Mouse (Mus musculus) hindbrain, embryonic 11.5 days (tissue): ENCODE data around the gene Gm21149. TPM values are rescaled to one million over a fixed set of nuclear protein-coding genes. Genes with fewer than 3 reads are reported as not detected.
"Not testable (repeated sequence)": the region's sequence is repeated elsewhere in the genome, so short reads cannot be mapped to it uniquely, and the experiment has no call there.

Experiments
- ATAC-seq: fragments of 200-750 bp; cut with Nextera tagmentation; 2 replicates; pipeline ENCODE4 v1.8.0; 2017; ENCODE audit warnings: mild to moderate bottlenecking, moderate TSS enrichment, moderate library complexity; ENCODE audit not compliant: low FRiP score
- DNase-seq: peaks from one replicate; pipeline ENCODE4 v3.0.0-alpha.2; 2015; ENCODE audit warnings: low spot score
- H3K27ac ChIP-seq: fragments of 300-500 bp; sonication (generic); 2 replicates; pipeline ENCODE4 v1.5.1; 2014; ENCODE audit warnings: mild to moderate bottlenecking, low read depth, low read length
- H3K27me3 ChIP-seq: fragments of 300-500 bp; sonication (generic); 2 replicates; pipeline ENCODE4 v1.6.1; 2014; ENCODE audit warnings: mild to moderate bottlenecking, low read length, moderate library complexity, mixed read lengths; ENCODE audit not compliant: control insufficient read depth, insufficient read depth
- H3K36me3 ChIP-seq: fragments of 300-500 bp; sonication (generic); 2 replicates; pipeline ENCODE4 v1.6.1; 2014; ENCODE audit warnings: mild to moderate bottlenecking, low read length, moderate library complexity, mixed read lengths; ENCODE audit not compliant: control insufficient read depth, insufficient read depth
- H3K4me1 ChIP-seq: fragments of 300-500 bp; sonication (generic); replicated peaks from 2 replicates; pipeline ENCODE4 v1.6.1; 2014; ENCODE audit warnings: low read length, mixed read lengths; ENCODE audit not compliant: control insufficient read depth, insufficient read depth
- H3K4me2 ChIP-seq: fragments of 300-500 bp; sonication (generic); replicated peaks from 2 replicates; pipeline ENCODE4 v1.6.1; 2014; ENCODE audit warnings: mild to moderate bottlenecking, low read depth, low read length
- H3K4me3 ChIP-seq: fragments of 300-500 bp; sonication (generic); 2 replicates; pipeline ENCODE4 v1.5.1; 2014; ENCODE audit warnings: low read depth, low read length
- H3K9ac ChIP-seq: fragments of 300-500 bp; sonication (generic); 2 replicates; pipeline ENCODE4 v1.6.1; 2014; ENCODE audit warnings: low read depth, low read length
- H3K9me3 ChIP-seq: fragments of 300-500 bp; sonication (generic); 2 replicates; pipeline ENCODE4 v1.6.1; 2016; ENCODE audit warnings: low read length; ENCODE audit not compliant: control insufficient read depth
- WGBS: fragments of 180-500 bp; shearing (Covaris S2); extraction: QIAGEN DNeasy Blood & Tissue Kit; methylation state at CpG from one replicate; pipeline ENCODE4 v1.1.7; 2014; 5-methylcytosine and 5-hydroxymethylcytosine counted together
- polyA plus RNA-seq: library from polyadenylated mRNA; unstranded; fragments of >200 nt; fragmentation: Nextera tagmentation; extraction: Ambion mirVana; gene quantifications from 2 replicates; pipeline ENCODE4 v1.2.1, GENCODE M21; 2014

Gene Gm21149
- polyA plus RNA-seq, 1 experiment from 2014 or later, result not detected

- ATAC-seq, DNase-seq: not testable (repeated sequence)
- WGBS, result 61% methylated on average over 4 of the region's 4 CpGs
Measured at GRCm38 (mm10) chr5:15483576-15483975, 7.3 kb upstream of the Gm21149 start.

GRCm38 (mm10) chr5:15482815-15483214 lies 6.5 kb upstream of the Gm21149 start:
- H3K9ac ChIP-seq, H3K4me2 ChIP-seq, H3K4me3 ChIP-seq, H3K4me1 ChIP-seq, H3K36me3 ChIP-seq, H3K27ac ChIP-seq, DNase-seq, H3K27me3 ChIP-seq, ATAC-seq: not testable (repeated sequence)
- WGBS, result 63% methylated on average over 2 of the region's 2 CpGs
- peaks cover 10% of the 10 kb centered on the region for H3K9me3 ChIP-seq

More at GRCm38 (mm10) chr5:15483576-15483975, 7.3 kb upstream of the Gm21149 start:
- not testable (repeated sequence) for H3K4me2 ChIP-seq, H3K4me3 ChIP-seq, H3K9ac ChIP-seq, H3K36me3 ChIP-seq, H3K27ac ChIP-seq, H3K27me3 ChIP-seq, H3K4me1 ChIP-seq
- peaks cover 11% of the 10 kb centered on the region for H3K9me3 ChIP-seq

GRCm38 (mm10) chr5:15470141-15470540 lies 6.2 kb downstream of the Gm21149 start:
- WGBS, result 81% methylated on average over 1 of the region's 1 CpGs
- not testable (repeated sequence) for ATAC-seq, DNase-seq, H3K27me3 ChIP-seq, H3K4me1 ChIP-seq, H3K9ac ChIP-seq, H3K36me3 ChIP-seq, H3K4me3 ChIP-seq, H3K27ac ChIP-seq, H3K4me2 ChIP-seq, H3K9me3 ChIP-seq

GRCm38 (mm10) chr5:15467768-15468167 lies 8.6 kb downstream of the Gm21149 start:
- H3K4me2 ChIP-seq, H3K27ac ChIP-seq, H3K4me1 ChIP-seq, H3K9me3 ChIP-seq, H3K27me3 ChIP-seq, H3K4me3 ChIP-seq, ATAC-seq, H3K36me3 ChIP-seq, H3K9ac ChIP-seq, DNase-seq: not testable (repeated sequence)
- WGBS, result 59% methylated on average over 6 of the region's 6 CpGs

GRCm38 (mm10) chr5:15466218-15466617 lies 10.1 kb downstream of the Gm21149 start:
- H3K27ac ChIP-seq, H3K36me3 ChIP-seq, H3K9ac ChIP-seq, H3K4me3 ChIP-seq, H3K4me2 ChIP-seq, DNase-seq, H3K4me1 ChIP-seq, H3K27me3 ChIP-seq, H3K9me3 ChIP-seq: not testable (repeated sequence)
- ATAC-seq, result peak; percentile 61
- 61% methylated on average over 1 of the region's 1 CpGs for WGBS

GRCm38 (mm10) chr5:15463561-15463960 lies 12.8 kb downstream of the Gm21149 start:
- not testable (repeated sequence) for ATAC-seq, H3K4me3 ChIP-seq, H3K9ac ChIP-seq, H3K4me1 ChIP-seq, H3K36me3 ChIP-seq, H3K4me2 ChIP-seq, H3K27me3 ChIP-seq, H3K27ac ChIP-seq, DNase-seq, H3K9me3 ChIP-seq
- 30% methylated on average over 1 of the region's 2 CpGs for WGBS

GRCm38 (mm10) chr5:15461613-15462012 lies 14.7 kb downstream of the Gm21149 start:
- H3K4me3 ChIP-seq, H3K4me2 ChIP-seq, H3K36me3 ChIP-seq, H3K9me3 ChIP-seq, DNase-seq, H3K27me3 ChIP-seq, ATAC-seq, H3K9ac ChIP-seq, H3K27ac ChIP-seq, H3K4me1 ChIP-seq: not testable (repeated sequence)
- 60% methylated on average over 8 of the region's 8 CpGs for WGBS

- peak; percentile 63; the same call in 1 of the 2 replicates for ATAC-seq
- H3K4me3 ChIP-seq, result not testable (repeated sequence)
- 86% methylated on average over 3 of the region's 5 CpGs for WGBS
Measured at GRCm38 (mm10) chr5:15457865-15458571, 18.3 kb downstream of the Gm21149 start.

More at GRCm38 (mm10) chr5:15457865-15458571, 18.3 kb downstream of the Gm21149 start:
- not testable (repeated sequence) for H3K4me2 ChIP-seq, H3K9me3 ChIP-seq, H3K36me3 ChIP-seq, H3K9ac ChIP-seq, H3K27me3 ChIP-seq, DNase-seq, H3K27ac ChIP-seq, H3K4me1 ChIP-seq
